Mouse (Mus musculus) adrenal gland, postnatal 36 days (tissue): Measurements from ENCODE around the gene Mbd6. TPM values are rescaled to one million over a fixed set of nuclear protein-coding genes. Genes with fewer than 3 reads are reported as not detected.

Experiments used
- DNase-seq, 2 experiments: peaks; one replicate each; pipeline ENCODE4 v3.0.0; 2021; ENCODE audit warnings: mixed read lengths in 1 of 2
- total RNA-seq, 2 experiments: library from RNA; stranded (reverse); gene quantifications; 2 replicates each; pipeline ENCODE4 v1.2.3; 2021

The Mbd6 gene
- total RNA-seq, 2 experiments from 2014 or later, result 42.0 to 45.2 TPM

- DNase-seq, result no peak
Observed at GRCm38 (mm10) chr10:127263631-127264030, 25.2 kb downstream of the Mbd6 start.

DNA sequence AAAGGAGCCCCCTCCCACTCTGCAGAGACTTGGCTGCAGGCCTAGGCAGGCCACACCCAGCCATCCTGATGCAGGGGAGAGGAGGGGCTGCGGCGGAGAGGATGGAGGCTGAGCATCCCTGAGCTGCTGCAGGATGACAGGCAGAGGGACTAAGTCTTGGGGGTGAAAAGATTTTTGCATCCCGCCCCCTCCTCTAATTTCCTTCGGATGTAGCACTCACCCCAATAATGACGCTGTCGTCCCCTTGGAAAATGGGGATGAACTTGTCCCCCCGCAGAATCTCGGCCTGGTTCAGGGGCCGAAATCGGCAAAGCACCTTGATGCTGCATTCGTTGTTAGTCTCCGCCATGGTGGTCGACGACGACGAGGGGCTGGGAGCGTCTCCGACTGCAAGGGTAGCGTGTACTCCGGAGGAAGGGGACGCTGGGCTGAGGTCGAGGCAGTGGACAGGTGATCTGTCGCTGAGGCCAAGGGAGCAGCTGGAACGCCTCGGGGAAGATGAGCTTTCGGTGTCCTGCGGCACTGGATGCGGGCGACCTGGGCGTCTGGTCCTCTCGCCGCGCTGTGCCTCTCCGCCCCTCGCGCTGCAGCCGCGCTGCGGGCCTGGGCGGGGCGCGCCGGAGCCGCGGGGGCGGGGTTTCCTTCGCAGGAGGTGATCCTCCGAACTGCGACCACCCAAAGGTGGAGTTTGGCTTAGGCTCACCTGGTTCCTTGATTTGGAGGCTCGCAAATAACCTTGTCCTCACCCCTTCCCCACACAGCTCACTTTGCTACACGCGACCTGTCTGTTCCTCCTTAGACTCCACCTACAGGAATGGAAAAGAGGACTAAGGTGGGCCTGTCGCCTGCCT, 26.0 kb downstream of the Mbd6 start, which contains the start of gene Kif5a:
Gene Kif5a (minus strand): TSS at position 801 of the 851 bp plus-strand sequence.
- DNase-seq, result peak; percentile 47 to 73

- DNase-seq, result no peak
Observed at GRCm38 (mm10) chr10:127261706-127262547, 26.9 kb downstream of the Mbd6 start.

DNA sequence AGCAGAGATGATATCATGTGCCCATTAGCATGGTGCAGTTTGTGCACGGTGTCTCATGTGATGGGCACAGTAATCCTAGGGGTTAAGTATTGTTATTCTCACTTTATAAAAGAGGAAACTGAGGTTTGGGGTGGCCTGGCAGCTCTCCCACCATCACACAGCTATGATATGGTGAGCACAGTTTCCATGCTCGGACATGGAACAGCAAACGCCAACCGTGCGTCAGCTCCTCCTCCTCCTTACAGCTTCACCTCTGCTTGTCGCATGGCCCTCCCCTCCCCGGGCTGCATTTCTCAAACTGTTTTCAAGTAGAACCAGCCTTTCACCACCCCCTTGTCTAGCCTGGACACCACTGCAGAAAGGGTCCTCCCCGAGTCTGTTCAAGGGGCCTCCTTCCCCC, 30.3 kb downstream of the Mbd6 start:
- no peak for DNase-seq

- no peak for DNase-seq
Observed at GRCm38 (mm10) chr10:127257790-127258189, 31.0 kb downstream of the Mbd6 start.

GRCm38 (mm10) chr10:127255625-127256345, 33.0 kb downstream of the Mbd6 start:
- DNase-seq, result peak; percentile 76 to 80

DNA sequence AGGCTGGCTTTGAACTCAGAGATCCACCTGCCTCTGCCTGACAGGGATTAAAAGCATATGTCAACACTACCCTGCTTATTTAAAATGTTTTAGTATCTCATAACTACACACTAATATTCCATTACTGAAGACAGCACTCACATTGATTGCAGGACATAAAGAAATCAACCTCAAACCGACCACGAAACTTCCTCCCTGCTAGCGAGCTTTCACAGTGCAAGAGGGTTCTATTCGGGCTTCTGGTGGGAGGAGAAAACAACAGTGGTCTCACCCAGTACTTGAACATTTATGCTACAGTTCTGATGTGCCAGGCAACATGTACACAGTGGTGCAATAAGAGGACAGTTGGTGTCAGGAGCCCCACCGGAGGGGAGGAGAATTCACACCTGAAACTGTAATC, 38.0 kb downstream of the Mbd6 start:
- DNase-seq, result no peak

- DNase-seq, result no peak
Observed at GRCm38 (mm10) chr10:127238241-127238824, 50.5 kb downstream of the Mbd6 start.

GRCm38 (mm10) chr10:127236541-127236940, 52.3 kb downstream of the Mbd6 start:
- DNase-seq, result no peak

- no peak for DNase-seq
Observed at GRCm38 (mm10) chr10:127233141-127233540, 55.7 kb downstream of the Mbd6 start.

Other genes with a start within 250 kb of the Mbd6 start
- 10 to 100 TPM; 20.1 to 21.4 TPM for gene Mettl1, start 247.6 kb downstream of the Mbd6 start, total RNA-seq
- under 1 TPM; 0.30 to 0.53 TPM for gene Eef1akmt3, start 247.5 kb downstream of the Mbd6 start, total RNA-seq
- gene Cyp27b1, start 240.8 kb downstream of the Mbd6 start, total RNA-seq, result under 1 TPM; 0.26 to 0.76 TPM
- 1 to 10 TPM; 9.3 to 9.7 TPM for gene March9, start 228.8 kb downstream of the Mbd6 start, total RNA-seq
- gene Cdk4, start 225.5 kb downstream of the Mbd6 start, total RNA-seq, result 100 to 1,000 TPM; 213 to 225 TPM
- gene Tspan31, start 218.8 kb downstream of the Mbd6 start, total RNA-seq, result 100 to 1,000 TPM; 106 to 118 TPM
- gene Agap2, start 213.7 kb downstream of the Mbd6 start, total RNA-seq, result 1 to 10 TPM; 2.2 to 3.4 TPM
- 100 to 1,000 TPM; 120 to 138 TPM for gene Os9, start 167.9 kb downstream of the Mbd6 start, total RNA-seq
- gene B4galnt1, start 123.8 kb downstream of the Mbd6 start, total RNA-seq, result 1 to 10 TPM; 6.3 to 6.8 TPM
- 1 to 10 TPM in 1 of 2 experiments, under 1 TPM in 1; 0.89 to 1.1 TPM for gene Slc26a10, start 108.4 kb downstream of the Mbd6 start, total RNA-seq
- 10 to 100 TPM; 19.0 to 21.6 TPM for gene Arhgef25, start 98.9 kb downstream of the Mbd6 start, total RNA-seq
- 10 to 100 TPM; 52.4 to 71.7 TPM for gene Dtx3, start 93.3 kb downstream of the Mbd6 start, total RNA-seq
- 10 to 100 TPM; 39.2 to 48.1 TPM for gene Pip4k2c, start 77.4 kb downstream of the Mbd6 start, total RNA-seq
- gene Kif5a, start 25.7 kb downstream of the Mbd6 start, total RNA-seq, result 1 to 10 TPM; 6.3 to 7.5 TPM
- 100 to 1,000 TPM; 148 to 190 TPM for gene Dctn2, start 22.6 kb downstream of the Mbd6 start, total RNA-seq
- gene Mars, start 22.8 kb upstream of the Mbd6 start, total RNA-seq, result 100 to 1,000 TPM; 102 to 123 TPM
- 1 to 10 TPM; 1.7 to 2.2 TPM for gene Arhgap9, start 32.9 kb upstream of the Mbd6 start, total RNA-seq
- 1 to 10 TPM; 2.7 to 4.2 TPM for gene Gli1, start 53.0 kb upstream of the Mbd6 start, total RNA-seq
- not detected for gene Inhbe, start 65.4 kb upstream of the Mbd6 start, total RNA-seq
- not detected for gene Inhbc, start 81.4 kb upstream of the Mbd6 start, total RNA-seq
- 100 to 1,000 TPM; 115 to 126 TPM for gene R3hdm2, start 91.3 kb upstream of the Mbd6 start, total RNA-seq
- gene Stac3, start 212.7 kb upstream of the Mbd6 start, total RNA-seq, result 1 to 10 TPM; 2.2 to 3.4 TPM
- gene Ndufa4l2, start 225.9 kb upstream of the Mbd6 start, total RNA-seq, result 10 to 100 TPM; 29.7 to 45.6 TPM
- gene Shmt2, start 233.4 kb upstream of the Mbd6 start, total RNA-seq, result 10 to 100 TPM; 46.8 to 47.1 TPM
- 1 to 10 TPM; 5.0 to 6.3 TPM for gene Nxph4, start 245.5 kb upstream of the Mbd6 start, total RNA-seq